Mouse (Mus musculus): ENCODE results near the gene Ina. TPM values are rescaled to one million over a fixed set of nuclear protein-coding genes. Genes with fewer than 3 reads are reported as not detected.
A peak's percentile ranks its signal among the peaks of the same experiment; 100 is the strongest.
"Not testable (repeated sequence)": the region's sequence is repeated elsewhere in the genome, so short reads cannot be mapped to it uniquely, and the experiment has no call there.

The Ina gene
- polyA plus RNA-seq, 1 experiment from 2014 or later: 51.0 TPM

DNA sequence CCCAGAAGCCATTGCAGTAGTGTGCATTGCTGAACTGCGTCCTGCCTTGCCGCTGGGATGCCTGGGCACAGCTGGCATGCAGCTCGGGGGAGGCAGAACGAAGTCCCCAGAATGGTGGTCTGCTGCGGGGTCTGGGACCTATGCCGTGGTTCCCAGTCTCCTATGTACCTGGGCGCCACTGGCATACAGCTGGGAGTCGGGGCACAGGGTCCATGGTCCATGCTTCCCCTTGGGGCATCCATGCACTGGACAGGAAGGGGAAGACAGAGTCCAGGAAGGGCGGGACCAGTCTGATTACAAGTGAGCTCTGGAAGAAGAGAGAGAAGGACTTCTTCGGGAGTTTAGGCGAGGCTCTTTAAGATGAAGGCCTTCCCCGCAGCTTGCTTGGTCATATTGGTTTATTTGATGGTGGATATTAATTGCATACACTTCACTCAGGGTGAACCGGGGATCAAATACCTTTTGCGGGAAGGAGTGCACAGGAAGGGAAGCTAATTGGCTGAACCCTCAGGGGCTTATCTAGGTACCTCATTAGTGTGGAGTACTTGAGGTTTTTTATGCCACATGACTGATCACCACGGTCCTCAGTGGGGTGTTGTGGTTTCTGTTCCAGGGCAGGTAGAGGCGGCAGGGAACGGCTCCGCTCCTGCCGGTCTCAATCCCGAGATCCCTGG is 24.9 kb upstream of the Ina start:
- no peak for DNase-seq (ENCODE audit: low spot score)
- no peaks in the 10 kb centered on the region for H3K27me3 ChIP-seq (ENCODE audit: low read depth, poor library complexity, severe bottlenecking)
- no peak overlapping the region for H3K4me3 ChIP-seq
- H3K36me3 ChIP-seq: no peaks in the 10 kb centered on the region
- 85% methylated on average over 20 of the region's 20 CpGs for WGBS
- peaks cover 17% of the 10 kb centered on the region for H3K4me1 ChIP-seq
- H3K27ac ChIP-seq (replicated peaks): 0 out of 2 replicates have a peak overlapping the region, but pooled peaks have one; percentile 10
- no peaks in the 10 kb centered on the region for H3K9me3 ChIP-seq (replicated peaks)

DNA sequence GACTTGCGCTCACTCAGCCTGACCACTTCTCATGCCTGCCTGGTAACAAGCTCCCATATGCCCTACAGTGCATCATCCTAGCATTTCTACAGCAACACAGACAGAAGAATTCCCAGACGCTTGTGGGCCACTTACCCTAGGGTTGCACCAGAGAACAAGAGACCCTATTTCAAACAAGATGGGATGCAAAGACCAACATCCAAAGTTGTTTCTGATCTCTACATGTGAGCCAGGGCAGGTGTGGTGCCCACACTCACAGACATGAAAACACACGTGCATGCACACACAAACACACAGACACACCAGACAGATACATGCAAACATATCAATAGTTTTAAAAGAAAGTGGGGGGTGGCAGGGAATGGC is 24.4 kb upstream of the Ina start:
- Histone ChIP-seq H3K27me3 (ENCODE audit: low read depth, poor library complexity, severe bottlenecking) (no peaks in the 10 kb centered on the region), H3K4me1 (peaks cover 17% of the 10 kb centered on the region), H3K36me3 (no peaks in the 10 kb centered on the region), H3K4me3 (no peak overlapping the region), H3K27ac (replicated peaks) (no peak overlapping the region), H3K9me3 (replicated peaks) (no peaks in the 10 kb centered on the region)
- 87% methylated on average over 3 of the region's 3 CpGs for WGBS
- no peak for DNase-seq (ENCODE audit: low spot score)

DNA sequence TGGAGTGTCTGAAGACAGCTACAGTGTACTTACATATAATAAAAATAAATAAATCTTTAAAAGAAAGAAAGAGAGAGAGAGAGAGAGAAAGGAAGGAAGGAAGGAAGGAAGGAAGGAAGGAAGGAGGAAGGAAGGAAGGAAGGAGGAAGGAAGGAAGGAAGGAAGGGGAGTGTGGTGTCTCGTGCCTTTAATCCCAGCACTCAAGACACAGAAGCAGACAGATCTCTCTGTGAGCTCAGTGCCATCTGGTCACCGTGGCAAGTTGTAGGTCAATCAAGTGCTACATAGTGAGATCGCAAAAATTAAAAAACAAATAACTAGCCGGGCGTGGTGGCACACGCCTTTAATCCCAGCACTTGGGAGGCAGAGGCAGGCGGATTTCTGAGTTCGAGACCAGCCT is 23.9 kb upstream of the Ina start:
- H3K4me3 ChIP-seq; H3K36me3 ChIP-seq; DNase-seq (ENCODE audit: low spot score); H3K27ac ChIP-seq (replicated peaks); H3K9me3 ChIP-seq (replicated peaks); H3K27me3 ChIP-seq (ENCODE audit: low read depth, poor library complexity, severe bottlenecking): not testable (repeated sequence)
- 87% methylated on average over 8 of the region's 8 CpGs for WGBS
- peaks cover 17% of the 10 kb centered on the region for H3K4me1 ChIP-seq

DNA sequence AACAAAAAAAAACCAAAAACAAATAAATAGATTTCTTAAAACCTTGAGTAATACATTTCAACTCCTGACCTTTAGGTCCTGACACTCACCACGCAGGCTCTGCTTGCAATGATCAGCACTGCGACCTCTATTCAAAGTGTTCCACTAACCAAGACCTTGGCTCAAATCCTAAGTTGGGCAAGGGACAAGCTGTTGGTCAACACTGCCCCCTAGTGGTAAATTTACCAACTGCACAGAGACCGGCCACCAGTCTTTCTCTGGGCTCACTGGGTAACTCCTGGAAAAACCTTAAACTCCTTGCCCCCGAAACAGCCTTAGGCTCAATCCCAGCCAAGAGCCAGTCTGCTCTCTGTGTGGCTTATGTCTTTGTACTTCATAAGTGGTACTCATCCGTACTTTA is 23.4 kb upstream of the Ina start:
- no peaks in the 10 kb centered on the region for H3K9me3 ChIP-seq (replicated peaks)
- peaks cover 17% of the 10 kb centered on the region for H3K4me1 ChIP-seq
- 19% methylated on average over 5 of the region's 5 CpGs for WGBS

DNA sequence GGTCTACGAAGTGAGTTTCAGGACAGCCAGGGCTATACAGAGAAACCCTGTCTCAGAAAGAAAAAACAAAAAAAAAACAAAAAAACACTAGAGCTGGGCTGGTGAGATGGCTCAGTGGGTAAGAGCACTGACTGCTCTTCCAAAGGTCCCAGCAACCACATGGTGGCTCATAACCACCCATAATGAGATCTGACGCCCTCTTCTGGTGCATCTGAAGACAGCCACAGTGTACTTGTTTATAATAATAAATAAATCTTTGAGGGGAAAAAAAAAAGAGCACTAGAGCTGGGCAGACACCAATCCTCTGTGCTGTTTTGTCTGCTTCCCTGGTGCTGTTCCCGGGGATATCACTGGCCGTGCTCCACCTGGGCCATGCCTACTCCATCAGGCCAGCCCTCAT is 22.2 kb upstream of the Ina start:
- WGBS: 75% methylated on average over 4 of the region's 4 CpGs
- not testable (repeated sequence) for H3K36me3 ChIP-seq; DNase-seq (ENCODE audit: low spot score); H3K4me3 ChIP-seq; H3K9me3 ChIP-seq (replicated peaks); H3K27ac ChIP-seq (replicated peaks); H3K27me3 ChIP-seq (ENCODE audit: low read depth, poor library complexity, severe bottlenecking)
- H3K4me1 ChIP-seq: peaks cover 17% of the 10 kb centered on the region

More for the DNA sequence above, 23.4 kb upstream of the Ina start:
- H3K27me3 ChIP-seq (ENCODE audit: low read depth, poor library complexity, severe bottlenecking): no peaks in the 10 kb centered on the region
- no peaks in the 10 kb centered on the region for H3K36me3 ChIP-seq
- no peak overlapping the region for H3K4me3 ChIP-seq
- DNase-seq (ENCODE audit: low spot score): peak; percentile 82
- no peak overlapping the region for H3K27ac ChIP-seq (replicated peaks)

DNA sequence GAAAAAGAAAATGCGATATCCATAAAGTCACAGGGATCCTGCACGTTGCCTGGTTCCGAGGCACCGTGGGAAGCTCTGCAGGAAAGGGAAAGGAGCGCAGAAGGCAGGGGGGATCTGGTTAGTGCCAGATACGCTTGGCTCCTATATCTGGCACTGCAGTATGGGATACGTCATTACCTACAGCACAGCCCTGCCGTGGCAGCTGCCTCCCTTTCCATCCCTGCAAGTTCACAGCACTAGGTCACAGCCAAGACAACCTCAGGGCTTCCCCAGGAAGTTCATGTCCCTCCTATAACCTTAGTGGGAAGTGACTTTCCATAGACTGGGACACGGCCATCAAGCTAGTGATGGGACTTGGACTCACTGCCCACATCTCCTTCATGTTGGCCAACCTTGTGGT is 18.4 kb upstream of the Ina start:
- Histone ChIP-seq H3K27ac (replicated peaks) (no peak overlapping the region), H3K27me3 (ENCODE audit: low read depth, poor library complexity, severe bottlenecking) (no peaks in the 10 kb centered on the region), H3K4me1 (no peaks in the 10 kb centered on the region), H3K4me3 (no peak overlapping the region), H3K36me3 (no peaks in the 10 kb centered on the region), H3K9me3 (replicated peaks) (no peaks in the 10 kb centered on the region)
- 91% methylated on average over 9 of the region's 9 CpGs for WGBS
- no peak for DNase-seq (ENCODE audit: low spot score)

DNA sequence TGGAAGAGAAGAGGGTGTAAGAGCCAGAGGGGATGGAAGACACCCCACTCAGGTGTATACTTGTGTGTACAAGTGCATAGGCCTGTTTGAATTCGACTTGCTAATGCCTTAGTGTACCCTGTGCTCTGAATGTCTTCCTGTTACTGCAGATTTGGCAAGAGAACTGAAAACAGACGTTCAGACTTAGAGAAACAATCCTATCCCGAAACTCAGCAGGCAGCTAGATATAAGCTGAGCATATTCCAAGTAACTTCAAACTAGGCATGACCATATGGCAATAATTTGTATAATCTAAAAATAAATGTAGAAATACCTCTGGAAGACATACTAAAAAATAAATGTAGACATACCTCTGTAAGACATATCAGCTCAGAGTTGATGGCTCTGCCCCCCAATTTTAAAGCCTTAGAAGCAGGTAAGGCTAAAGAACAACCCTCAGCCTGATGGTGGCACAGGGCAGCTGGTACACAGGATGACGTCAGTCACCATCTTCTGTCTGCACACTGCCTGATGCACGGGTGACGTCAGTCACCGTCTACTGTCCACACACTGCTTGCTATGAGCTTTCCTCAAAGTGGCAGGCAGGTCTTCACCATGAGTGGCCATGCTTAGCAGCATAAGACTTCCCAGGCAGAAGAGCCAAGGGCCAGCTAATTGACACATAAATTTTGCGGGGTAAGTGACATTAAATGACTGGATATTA is 16.2 kb upstream of the Ina start:
- no peak for DNase-seq (ENCODE audit: low spot score)
- Histone ChIP-seq H3K4me3 (no peak overlapping the region), H3K36me3 (no peaks in the 10 kb centered on the region), H3K27ac (replicated peaks) (no peak overlapping the region), H3K9me3 (replicated peaks) (no peaks in the 10 kb centered on the region), H3K27me3 (ENCODE audit: low read depth, poor library complexity, severe bottlenecking) (no peaks in the 10 kb centered on the region), H3K4me1 (no peaks in the 10 kb centered on the region)
- 86% methylated on average over 8 of the region's 8 CpGs for WGBS

DNA sequence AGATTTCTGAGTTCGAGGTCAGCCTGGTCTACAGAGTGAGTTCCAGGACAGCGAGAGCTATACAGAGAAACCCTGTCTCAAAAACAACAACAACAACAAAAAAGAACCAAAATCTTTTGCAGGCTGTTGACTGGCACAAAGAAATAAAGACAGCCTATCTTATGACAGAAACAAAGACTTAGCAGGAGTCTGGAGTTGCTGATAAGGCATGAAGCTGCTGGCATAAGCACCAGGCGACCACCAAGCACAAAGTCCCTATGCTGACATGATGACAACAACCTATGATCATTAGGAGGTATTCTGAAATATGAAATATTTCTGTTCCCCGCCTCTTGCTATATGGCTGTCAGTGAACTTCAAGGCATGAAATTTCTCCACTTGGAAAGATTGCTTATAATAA is 15.5 kb upstream of the Ina start:
- Histone ChIP-seq H3K4me1 (no peaks in the 10 kb centered on the region), H3K4me3 (no peak overlapping the region), H3K9me3 (replicated peaks) (no peaks in the 10 kb centered on the region), H3K27ac (replicated peaks) (no peak overlapping the region), H3K36me3 (no peaks in the 10 kb centered on the region), H3K27me3 (ENCODE audit: low read depth, poor library complexity, severe bottlenecking) (no peaks in the 10 kb centered on the region)
- WGBS: 86% methylated on average over 4 of the region's 4 CpGs
- no peak for DNase-seq (ENCODE audit: low spot score)

DNA sequence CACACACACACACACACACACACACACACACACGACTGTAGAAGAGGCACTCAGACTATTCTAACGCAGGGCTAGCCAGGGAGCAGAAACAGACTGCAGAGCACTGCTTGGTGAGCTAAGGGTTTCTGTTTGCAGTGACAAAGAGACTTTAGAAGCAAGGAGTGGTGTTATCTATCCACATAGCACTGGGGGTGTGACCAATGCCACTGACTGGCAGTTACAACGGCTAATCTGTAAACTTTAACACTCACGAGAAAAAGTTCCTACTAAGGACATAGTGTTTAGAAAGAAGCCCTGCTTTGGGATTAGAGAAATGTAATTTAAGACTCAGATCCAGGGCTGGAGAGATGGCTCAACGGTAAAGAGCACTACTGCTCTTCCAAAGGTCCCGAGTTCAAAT is 14.7 kb upstream of the Ina start:
- Histone ChIP-seq H3K4me1 (no peaks in the 10 kb centered on the region), H3K36me3 (no peaks in the 10 kb centered on the region), H3K27me3 (ENCODE audit: low read depth, poor library complexity, severe bottlenecking) (no peaks in the 10 kb centered on the region), H3K4me3 (no peak overlapping the region), H3K27ac (replicated peaks) (no peak overlapping the region), H3K9me3 (replicated peaks) (no peaks in the 10 kb centered on the region)
- WGBS: 86% methylated on average over 6 of the region's 6 CpGs
- no peak for DNase-seq (ENCODE audit: low spot score)

DNA sequence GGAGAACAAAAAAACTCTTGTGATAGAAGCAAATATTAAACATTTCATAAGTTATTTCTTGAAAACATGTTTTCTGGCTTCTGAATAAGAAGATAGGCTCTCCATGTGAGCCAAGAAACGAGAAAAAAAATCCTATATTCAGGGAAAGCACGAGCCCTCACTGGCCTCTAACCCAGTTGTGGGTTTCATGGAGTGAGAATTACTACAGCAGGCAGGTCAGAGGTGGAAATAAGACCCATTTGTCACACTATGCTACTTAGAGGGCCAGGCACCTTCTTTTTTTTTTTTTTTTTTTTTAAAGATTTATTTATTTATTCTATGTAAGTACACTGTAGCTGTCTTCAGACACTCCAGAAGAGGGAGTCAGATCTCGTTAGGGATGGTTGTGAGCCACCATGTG is 14.1 kb upstream of the Ina start:
- not testable (repeated sequence) for H3K4me3 ChIP-seq; H3K36me3 ChIP-seq; H3K4me1 ChIP-seq; DNase-seq (ENCODE audit: low spot score); H3K27me3 ChIP-seq (ENCODE audit: low read depth, poor library complexity, severe bottlenecking); H3K9me3 ChIP-seq (replicated peaks); H3K27ac ChIP-seq (replicated peaks)
- 86% methylated on average over 2 of the region's 3 CpGs for WGBS

DNA sequence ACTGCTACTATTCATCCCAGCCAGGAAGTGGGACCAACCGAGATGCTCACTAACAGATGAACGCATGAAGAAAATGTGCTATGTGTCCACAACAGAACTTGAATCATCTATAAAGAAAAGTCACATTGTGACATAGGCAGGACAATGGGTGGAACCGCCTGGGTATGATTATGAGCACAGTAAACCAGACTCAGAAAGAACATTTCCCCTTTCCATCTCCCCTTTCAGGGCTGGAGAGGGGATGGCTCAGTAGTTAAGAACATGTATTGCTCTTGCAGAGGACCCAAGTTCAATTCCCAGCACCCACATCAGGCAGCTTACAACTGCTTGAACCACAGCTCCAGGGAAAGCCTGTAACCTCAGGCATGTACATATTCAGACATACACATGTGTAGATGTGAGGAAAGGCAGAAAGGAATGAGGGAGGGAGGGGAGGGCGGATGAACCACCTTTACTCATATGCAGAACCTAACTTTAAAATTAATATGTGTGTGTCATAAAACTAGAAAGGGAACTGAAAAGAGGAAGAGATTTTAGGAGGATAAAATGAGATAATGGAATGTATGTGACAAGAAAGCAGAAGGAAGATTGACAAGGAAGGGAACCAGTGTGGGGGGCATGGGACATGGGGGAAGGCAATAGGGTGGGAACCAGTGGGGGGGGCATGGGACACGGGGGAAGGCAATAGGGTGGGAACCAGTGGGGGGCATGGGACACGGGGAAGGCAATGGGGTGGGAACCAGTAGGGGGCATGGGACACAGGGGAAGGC is 10.6 kb upstream of the Ina start:
- no peaks in the 10 kb centered on the region for H3K36me3 ChIP-seq
- WGBS: 77% methylated on average over 6 of the region's 6 CpGs
- DNase-seq (ENCODE audit: low spot score): no peak
- no peaks in the 10 kb centered on the region for H3K4me1 ChIP-seq
- no peak overlapping the region for H3K4me3 ChIP-seq
- H3K9me3 ChIP-seq (replicated peaks): no peaks in the 10 kb centered on the region
- no peak overlapping the region for H3K27ac ChIP-seq (replicated peaks)
- no peaks in the 10 kb centered on the region for H3K27me3 ChIP-seq (ENCODE audit: low read depth, poor library complexity, severe bottlenecking)

DNA sequence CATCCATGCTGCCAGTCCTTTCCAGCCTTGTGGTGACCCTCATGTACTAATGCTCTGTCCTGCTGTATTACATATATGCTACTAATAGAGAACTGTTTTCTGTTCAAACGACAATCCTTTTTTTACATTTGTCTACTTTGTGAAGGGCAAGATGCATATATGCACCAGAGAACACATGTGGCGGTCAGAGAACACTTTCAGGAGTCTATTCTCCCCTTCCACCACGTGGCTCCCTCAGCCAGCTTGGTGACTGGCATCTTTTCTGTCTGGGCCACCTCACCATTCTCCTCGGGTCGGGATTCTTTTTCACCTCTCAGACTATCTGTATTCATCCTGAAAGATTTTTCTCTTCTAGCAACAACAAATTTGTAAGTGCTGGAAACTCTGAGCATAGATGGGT is 8.6 kb upstream of the Ina start:
- Histone ChIP-seq H3K9me3 (replicated peaks) (no peaks in the 10 kb centered on the region), H3K4me1 (no peaks in the 10 kb centered on the region), H3K27me3 (ENCODE audit: low read depth, poor library complexity, severe bottlenecking) (no peaks in the 10 kb centered on the region), H3K27ac (replicated peaks) (no peak overlapping the region), H3K36me3 (no peaks in the 10 kb centered on the region), H3K4me3 (no peak overlapping the region)
- WGBS: 71% methylated on average over 5 of the region's 5 CpGs
- no peak for DNase-seq (ENCODE audit: low spot score)

DNA sequence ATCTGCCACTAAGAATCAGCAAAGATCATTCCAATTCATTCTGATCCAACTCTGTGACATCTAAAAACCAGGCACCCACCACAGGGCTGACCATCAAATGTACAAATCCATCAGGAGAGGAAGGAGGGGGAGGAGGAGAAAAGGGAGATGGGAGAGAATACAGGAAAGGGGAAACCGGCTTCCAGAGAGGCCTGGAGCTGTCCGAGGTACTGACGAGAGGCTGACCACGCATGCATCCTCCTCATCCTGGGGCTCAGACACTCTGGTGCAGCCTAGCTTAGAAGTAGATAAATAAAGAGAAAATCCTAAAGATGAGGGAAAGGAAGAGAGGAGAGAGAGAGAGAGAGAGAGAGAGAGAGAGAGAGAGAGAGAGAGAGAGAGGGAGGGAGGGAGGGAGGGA is 8.2 kb upstream of the Ina start:
- Histone ChIP-seq H3K27me3 (ENCODE audit: low read depth, poor library complexity, severe bottlenecking) (0 out of 2 replicates have a peak, but pooled peaks cover under 1% of the 10 kb centered on the region), H3K9me3 (replicated peaks) (no peaks in the 10 kb centered on the region), H3K4me3 (no peak overlapping the region), H3K4me1 (no peaks in the 10 kb centered on the region), H3K36me3 (no peaks in the 10 kb centered on the region), H3K27ac (replicated peaks) (no peak overlapping the region)
- whole genome bisulfite sequencing: 1% methylated on average over 4 of the region's 4 CpGs
- DNase-seq (ENCODE audit: low spot score): peak; percentile 40

Data from midbrain, embryonic 10.5 days (tissue).